Mouse (Mus musculus): ENCODE results near the gene Tlr13. TPM values are rescaled to one million over a fixed set of nuclear protein-coding genes. Genes with fewer than 3 reads are reported as not detected.
"Not testable (repeated sequence)": the region's sequence is repeated elsewhere in the genome, so short reads cannot be mapped to it uniquely, and the experiment has no call there.

The Tlr13 gene
- total RNA-seq, 4 experiments from 2014 or later, result 1.1 to 2.2 (median 1.1) TPM

GRCm38 (mm10) chrX:106186713-106187649 lies 44.0 kb downstream of the Tlr13 start, which contains the start of gene Pgk1:
Pgk1 (plus strand) TSS chrX:106187100.
- peak; percentile 92 for DNase-seq (ENCODE audit: low spot score)

GRCm38 (mm10) chrX:106187737-106188136 lies 44.7 kb downstream of the Tlr13 start:
- no peak for DNase-seq (ENCODE audit: low spot score)

- no peak for DNase-seq (ENCODE audit: low spot score)
These were observed 46.4 kb downstream of the Tlr13 start for GRCm38 (mm10) chrX:106189356-106189755.

GRCm38 (mm10) chrX:106190091-106190490 lies 47.1 kb downstream of the Tlr13 start:
- no peak for DNase-seq (ENCODE audit: low spot score)

- not testable (repeated sequence) for DNase-seq (ENCODE audit: low spot score)
These were observed 51.4 kb downstream of the Tlr13 start for GRCm38 (mm10) chrX:106194361-106194760.

- DNase-seq (ENCODE audit: low spot score), result no peak
These were observed 54.3 kb downstream of the Tlr13 start for GRCm38 (mm10) chrX:106197308-106197707.

- DNase-seq (ENCODE audit: low spot score), result no peak
These were observed 55.9 kb downstream of the Tlr13 start for GRCm38 (mm10) chrX:106198904-106199303.

- DNase-seq (ENCODE audit: low spot score), result no peak
These were observed 66.1 kb downstream of the Tlr13 start for GRCm38 (mm10) chrX:106209100-106209499.

Other genes starting within 250 kb of the Tlr13 start
- gene Atrx, start 213.8 kb upstream of the Tlr13 start, total RNA-seq (2022), result 10 to 100 TPM; 54.3 to 65.2 (median 57.7) TPM
- gene Magt1, start 131.3 kb upstream of the Tlr13 start, total RNA-seq (2022), result 10 to 100 TPM; 38.8 to 55.3 (median 46.9) TPM
- gene Cox7b, start 127.5 kb upstream of the Tlr13 start, total RNA-seq (2022), result 1,000 to 10,000 TPM; 1,695 to 2,076 (median 1,892) TPM
- 1 to 10 TPM; 5.2 to 6.9 (median 6.2) TPM for gene Atp7a, start 115.9 kb upstream of the Tlr13 start, total RNA-seq (2022)
- gene Pgk1, start 43.9 kb downstream of the Tlr13 start, total RNA-seq (2022), result 100 to 1,000 TPM; 423 to 432 (median 428) TPM
- gene Taf9b, start 78.0 kb downstream of the Tlr13 start, total RNA-seq (2022), result 10 to 100 TPM in 2 of 4 experiments, 1 to 10 TPM in 2; 7.0 to 12.5 (median 10.6) TPM
- gene Fnd3c2, start 112.2 kb downstream of the Tlr13 start, total RNA-seq (2022), result not detected